Mouse (Mus musculus) heart, postnatal 0 days (tissue): ENCODE data around the gene Wfdc12.

ENCODE experiments used
- CTCF ChIP-seq: IDR thresholded peaks from 2 replicates; pipeline ENCODE4 v1.5.1; 2016; ENCODE audit warnings: antibody characterized with exemption, control low read depth, low read depth
- EP300 ChIP-seq: IDR thresholded peaks from 2 replicates; pipeline ENCODE4 v1.6.1; 2016; ENCODE audit warnings: antibody characterized with exemption, low read depth

GRCm38 (mm10) chr2:164192279-164192678, 1.9 kb upstream of the Wfdc12 start:
- TF ChIP-seq EP300 (no peak), CTCF (no peak)
